Mouse (Mus musculus): ENCODE results near the gene Stra6l.

Stra6l gene

DNA sequence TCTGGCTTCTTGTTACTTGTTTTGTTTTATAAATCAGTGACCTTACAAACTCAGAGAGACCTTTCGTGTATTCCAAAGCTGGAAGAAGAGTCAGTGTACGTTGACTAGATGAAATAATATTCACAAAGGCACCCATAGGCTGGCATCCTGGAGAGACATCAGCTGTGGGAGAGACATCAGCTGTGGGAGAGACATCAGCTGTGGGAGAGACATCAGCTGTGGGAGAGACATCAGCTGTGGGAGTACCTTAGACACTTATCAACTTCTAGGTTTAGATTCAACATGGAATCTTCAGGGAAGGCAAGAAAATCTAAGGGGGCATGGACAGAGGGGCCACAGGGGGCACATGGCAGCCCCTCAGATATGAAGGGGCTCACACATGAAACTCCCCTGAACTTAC is 2.2 kb upstream of the Stra6l start:
- DNase-seq: no peak

DNA sequence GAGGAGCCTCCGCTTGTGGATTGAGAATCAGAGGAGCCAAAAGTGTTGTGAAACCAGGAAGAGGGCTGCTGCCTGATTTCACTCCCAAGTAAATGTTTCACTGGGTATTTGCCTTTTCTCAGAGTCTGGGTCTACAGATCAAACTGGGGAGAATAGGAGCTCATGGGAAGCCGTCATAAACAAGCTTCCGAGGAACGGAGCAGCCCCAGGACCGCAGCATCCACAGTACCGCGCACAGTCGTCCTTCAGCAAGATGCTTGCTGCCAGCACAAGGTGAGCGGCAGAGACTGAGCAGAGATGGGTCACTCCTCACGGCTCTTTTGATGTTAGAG is 327 bp downstream of the Stra6l start:
- no peak for DNase-seq

DNA sequence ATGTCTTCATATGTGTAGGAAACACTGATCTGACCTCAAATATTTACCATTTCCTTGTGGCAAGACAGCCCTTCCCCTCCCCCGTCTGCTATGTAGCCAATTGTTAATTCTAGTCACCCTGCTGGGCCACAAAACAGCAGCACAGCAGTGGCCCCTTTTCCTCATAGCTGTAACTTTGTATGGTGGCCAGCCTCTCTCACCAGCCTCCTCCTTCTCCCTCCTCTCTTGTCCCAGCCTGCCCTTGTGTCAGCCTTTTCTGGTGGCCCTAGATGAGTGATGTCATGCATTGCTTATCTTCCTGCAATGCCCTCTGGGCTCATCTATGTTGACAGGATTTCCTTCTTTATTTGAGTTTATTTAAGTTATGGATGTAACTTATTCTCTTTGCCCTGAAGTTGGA is 955 bp downstream of the Stra6l start:
- no peak for DNase-seq

DNA sequence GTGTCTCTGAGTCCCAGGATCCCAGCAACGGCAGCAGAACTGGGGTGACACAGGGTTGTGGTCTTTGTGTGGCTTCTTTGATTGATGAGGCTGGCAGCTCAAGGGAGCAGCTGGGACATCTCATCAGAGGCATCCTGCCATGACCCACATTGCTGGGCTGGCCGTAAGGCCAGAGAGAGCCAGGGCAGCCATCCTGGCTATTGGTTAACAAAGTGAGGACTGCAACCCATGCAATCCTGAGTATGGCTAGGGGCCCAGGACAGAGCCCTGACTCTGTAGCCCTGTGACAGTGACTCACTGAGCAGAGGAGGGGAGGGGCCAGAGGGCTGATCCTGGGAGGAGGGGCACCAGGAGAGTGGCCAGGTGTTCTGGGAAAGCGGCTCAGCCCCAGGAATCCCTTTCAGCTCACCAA is 3.2 kb downstream of the Stra6l start:
- DNase-seq: peak; percentile 41

DNA sequence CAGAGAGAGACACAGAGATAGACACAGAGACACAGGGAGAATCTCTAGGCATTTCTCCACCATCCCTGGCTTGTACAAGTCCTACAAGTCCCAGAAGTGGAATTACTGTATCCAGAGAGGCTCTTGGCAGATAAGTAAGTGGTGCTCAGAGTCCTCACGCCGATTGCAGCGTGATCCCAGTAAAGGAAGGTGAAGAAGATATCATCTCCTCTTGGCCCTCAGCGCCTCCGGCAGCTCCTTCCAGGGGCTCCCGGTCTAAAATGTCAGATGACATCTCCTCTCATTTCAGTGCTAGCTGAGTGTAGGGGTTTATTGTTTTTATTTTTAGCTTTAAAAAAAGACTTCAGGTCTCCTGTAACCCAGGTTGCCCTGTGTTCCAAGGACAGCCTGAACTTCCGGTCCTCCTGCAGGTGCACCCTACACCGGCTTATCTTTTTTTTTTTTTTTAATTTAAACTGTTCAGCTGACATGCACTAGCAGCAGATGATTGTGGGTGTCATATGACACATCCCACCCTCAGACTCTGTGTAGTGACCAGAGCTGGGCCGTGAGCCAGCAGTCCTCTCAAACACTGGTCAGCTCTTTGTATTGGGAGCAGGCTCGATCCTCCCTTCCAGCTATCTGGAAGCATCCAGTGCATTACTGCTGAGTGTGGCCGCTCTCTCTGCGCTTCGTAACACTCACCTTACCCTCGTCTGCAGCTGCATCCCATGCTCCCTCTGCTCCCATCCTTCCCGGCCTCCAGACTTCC is 5.2 kb downstream of the Stra6l start:
- DNase-seq: no peak

DNA sequence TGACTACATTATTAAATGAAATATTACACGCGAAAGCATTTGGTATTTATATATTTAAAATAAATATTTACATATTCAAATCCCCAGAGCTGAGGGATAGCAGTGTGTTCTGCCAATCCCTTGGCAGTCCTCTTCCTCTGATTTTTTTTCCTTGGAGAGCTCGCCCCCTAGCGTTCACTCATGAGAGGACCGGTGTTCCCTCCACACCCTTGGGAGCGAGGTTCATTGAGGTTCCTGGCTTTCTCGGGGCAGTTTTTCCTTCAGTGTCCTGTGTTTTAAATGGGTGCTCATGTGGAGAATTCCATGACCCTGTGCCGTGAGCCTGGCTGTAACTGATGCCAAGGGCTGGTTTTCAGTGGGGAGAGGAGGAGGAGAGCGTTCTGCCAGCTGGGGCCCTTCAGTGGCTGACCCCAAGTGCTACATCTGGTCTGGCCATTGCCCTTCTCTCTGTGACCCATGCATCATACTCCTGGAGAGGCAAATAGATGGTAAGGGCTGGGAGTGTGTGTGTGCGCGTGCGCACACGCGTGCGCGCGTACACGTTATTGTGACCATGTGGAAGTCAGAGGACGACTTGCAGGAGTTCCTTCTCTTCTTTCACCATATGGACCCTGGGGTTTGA is 7.5 kb downstream of the Stra6l start:
- peak; percentile 59 for DNase-seq

DNA sequence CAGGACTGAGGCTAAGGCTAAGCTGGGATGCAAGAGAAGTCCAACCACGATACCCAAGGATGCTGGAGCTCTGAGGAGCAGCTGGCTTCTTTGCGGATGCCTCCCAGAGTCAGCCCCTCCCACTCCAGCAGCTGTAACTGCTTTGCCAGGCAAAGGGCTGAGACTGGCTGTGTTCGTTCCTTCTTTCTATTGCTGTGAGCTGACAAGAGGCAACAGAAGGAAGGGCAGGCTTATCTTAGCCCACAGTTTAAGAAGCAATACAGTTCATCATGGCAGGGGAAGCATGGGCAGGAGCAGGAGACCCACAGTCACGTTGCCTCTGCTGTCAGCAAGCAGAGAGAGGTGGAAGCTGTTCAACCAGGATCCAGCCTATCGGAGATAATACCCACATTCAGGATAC is 12.7 kb downstream of the Stra6l start:
- DNase-seq: no peak

DNA sequence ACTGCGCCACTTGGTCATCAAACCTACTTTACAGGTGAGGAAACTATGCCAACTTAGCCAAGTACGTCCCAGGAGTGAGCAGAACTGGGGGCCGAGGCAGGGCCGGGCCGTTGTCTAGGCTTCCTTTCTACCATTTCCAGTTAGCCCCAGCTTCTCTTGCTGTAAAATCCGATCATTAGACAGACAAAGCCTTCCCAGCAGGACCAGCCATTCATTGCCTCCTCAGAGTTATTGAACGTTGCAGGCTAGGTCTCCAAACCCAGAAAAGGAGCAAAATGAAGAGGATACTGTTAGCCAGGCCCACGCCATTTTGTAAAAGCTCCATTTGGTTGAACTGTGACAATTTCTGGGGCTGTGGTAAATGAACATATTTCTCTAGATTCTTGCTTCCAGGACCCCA is 19.0 kb downstream of the Stra6l start:
- no peak for DNase-seq

DNA sequence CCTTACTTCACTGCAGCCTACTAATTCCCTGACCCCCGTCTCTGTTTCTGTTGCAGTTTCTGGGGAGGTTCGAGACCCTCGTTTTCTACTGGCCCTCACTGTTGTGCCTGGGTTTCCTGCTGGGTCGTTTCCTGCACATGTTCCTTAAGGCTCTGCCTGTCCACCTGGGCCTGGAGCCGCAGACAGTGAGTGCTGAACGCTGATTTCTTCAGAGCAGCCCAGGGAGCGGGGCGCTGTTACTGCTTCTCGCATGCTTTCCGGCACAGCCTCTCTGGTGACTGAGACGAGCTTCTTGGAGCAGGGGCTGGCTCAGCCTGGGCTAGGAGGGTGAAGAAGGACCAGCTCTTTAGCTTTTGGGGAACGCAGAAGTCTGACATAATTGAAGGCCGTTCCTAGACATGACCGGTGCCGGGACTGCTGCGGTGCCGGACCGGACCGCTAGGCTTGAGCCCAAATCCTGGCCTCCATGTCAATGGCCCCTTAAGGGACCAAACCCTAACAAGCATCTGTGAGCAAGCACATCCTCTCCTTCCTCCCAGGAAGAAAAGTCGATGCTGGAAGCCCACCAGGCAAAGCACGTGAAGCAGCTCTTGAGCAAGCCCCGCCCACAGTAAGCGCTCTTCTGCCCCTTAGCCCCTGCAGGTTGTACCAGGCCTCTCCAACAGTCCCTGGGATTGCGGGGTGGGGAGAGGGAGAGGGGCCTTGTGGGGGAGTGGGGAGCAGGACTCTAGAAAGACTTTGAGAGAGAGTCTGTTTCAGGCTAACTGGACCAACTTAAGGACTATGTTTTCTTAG is 20.8 kb downstream of the Stra6l start:
- no peak for DNase-seq

DNA sequence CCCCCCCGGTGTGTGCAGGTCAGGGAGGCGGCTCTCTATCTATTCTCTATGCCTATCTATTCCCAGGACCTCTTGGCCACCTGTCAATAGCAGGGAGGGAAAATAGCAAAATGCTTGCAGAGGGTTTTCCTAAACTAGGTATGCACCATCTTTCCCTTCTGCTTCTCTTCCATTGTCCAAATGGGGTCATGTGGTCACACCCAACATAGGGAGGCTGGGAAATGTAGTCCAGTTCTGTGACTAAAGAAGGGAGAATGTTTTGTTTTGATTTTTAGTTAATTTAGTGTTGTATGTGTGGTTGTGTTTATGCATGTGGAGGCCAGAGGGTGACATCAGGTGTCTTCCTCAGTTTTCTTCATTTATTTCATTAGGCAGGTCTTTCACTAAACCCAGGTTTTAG is 23.7 kb downstream of the Stra6l start:
- no peak for DNase-seq

DNA sequence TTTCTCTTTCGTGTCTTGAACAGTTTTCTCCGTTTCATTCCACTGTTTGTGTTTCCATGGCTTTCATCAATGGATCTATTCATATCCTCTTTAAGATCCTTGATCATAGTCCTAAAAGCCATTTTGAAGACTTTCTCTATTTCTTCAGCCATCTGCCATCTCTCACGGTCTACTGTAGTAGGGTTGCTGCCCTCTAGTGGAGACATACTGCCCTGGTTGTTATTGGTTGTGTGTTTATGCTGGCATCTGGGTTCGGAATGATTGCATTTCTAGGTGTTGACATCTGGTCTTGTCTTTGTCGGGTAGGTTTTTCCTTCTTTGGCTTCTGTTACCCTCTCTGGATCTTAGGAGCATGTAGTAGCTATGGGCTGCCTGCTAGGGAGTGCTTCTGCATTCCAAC is 30.5 kb downstream of the Stra6l start:
- peak; percentile 19 for DNase-seq

DNA sequence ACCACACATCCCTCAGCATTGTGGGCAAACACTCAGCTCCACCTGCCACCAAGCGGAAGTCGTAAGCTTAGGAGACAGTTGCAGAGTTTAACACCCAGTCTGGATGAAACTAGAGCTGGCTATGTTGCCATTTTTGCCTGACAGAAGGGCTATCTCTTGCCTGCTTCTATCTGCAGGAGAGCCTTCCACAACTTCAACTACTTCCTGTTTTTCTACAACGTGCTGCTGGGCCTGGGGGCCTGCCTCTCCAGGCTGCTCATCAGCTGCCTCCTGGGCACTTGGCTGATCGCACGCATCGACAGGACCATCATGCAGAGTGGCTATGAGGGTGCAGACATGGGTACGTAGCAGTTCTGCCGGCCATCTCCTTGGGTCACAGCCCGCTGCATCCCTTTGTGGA is 34.1 kb downstream of the Stra6l start:
- no peak for DNase-seq

DNA sequence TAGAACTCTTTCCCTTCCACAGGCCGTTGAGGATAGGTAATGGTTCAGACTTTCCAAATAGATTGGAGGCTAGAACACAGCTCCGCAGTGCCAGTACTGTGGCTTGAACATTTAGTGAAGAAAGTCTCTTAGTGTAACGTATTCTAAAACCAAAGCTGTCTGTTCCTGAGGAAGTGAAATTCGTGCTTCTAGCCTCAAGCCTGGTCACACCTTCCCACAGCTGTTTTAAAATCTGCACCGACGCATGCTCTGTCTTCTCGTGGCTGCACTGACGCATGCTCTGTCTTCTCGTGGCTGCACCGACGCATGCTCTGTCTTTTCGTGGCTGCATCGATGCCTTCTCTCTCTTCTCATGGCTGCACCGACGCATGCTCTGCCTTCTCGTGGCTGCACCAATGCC is 34.8 kb downstream of the Stra6l start:
- no peak for DNase-seq

DNA sequence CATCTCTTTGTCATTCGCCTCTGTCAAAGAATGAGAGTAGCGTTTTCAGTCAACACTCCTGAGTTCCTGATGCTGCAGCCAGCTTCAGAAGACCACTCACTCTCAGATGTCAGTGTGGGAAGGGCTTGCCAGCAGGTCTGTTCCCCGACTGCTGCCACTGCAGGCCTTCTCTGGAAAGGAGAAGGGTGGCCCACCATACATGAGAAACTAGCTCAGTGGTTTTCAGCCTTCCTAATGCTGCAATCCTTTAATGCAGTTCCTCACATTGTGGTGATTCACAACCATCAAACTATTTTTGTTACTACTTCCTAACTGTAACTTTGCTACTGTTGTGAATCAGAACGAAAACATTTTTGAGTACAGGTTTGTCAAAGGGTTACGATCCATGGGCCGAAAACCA is 41.0 kb downstream of the Stra6l start:
- DNase-seq: no peak

DNA sequence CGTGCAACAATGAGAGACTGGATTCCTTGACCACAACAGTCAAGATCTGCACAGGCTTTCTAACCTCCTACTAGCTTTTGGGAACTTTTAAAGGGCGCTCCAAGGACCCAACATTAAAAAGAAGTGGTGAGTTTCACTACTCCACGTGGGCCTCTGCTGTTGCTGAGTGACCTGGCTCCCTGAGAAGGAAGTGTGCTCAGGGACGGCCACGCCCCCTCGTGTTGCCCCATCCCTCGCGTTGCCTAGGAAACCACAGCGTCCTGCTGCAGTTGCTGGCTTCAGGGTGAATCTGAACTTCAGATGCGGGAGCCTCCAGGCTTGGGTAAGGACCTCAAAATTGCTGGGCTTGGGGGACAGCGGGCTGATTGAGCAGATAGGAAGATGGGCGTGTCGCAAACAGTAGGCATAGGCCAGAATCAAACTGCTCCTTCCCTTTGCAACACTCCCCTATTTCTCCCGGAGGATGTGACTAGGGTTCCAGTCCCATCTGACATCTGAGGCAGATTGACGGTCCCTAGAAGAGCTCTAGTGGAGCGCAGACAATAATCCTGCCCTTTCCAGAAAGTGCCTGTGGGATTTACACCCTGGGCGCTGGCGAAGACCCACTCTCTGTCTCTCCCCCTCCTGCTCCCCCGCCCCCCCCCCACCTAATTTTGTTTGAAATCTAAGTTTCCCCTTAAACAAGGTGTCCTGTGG is 41.8 kb downstream of the Stra6l start, which contains the start of gene Ccdc180:
Gene Ccdc180 (plus strand): TSS at position 238 of the 696 bp plus-strand sequence.
- peak; percentile 77 for DNase-seq

DNA sequence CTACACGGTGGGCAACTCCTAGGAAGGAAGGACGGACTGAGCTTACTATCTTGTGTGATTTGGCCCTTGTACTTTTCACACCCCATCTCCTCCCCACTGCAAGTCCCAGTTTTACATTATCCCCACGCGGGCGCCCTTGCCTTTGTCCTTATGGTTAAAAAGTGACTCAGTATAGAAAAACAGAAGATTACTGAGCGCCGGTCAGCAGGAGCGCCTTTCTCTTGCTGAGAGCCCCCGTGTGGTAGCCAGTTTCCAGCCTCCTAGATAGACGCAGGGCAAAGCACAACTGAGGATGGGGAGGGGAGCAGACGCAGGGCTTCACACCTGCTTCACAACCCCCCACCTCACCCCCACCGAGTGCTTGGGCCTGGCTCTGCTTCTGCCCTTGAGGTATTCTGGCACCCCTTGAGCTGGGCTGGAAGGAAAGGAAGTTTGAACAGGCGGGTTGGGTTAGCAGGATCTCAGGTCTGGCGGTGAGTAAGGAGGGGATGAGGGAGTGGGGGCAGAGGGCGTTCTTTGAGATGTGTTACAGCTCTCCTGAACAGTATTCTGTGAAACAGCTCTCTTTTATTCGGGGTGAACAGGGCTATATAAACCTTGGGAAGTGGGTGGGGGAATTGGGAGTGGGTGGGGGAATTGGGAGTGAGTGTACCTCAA is 48.1 kb downstream of the Stra6l start:
- no peak for DNase-seq

DNA sequence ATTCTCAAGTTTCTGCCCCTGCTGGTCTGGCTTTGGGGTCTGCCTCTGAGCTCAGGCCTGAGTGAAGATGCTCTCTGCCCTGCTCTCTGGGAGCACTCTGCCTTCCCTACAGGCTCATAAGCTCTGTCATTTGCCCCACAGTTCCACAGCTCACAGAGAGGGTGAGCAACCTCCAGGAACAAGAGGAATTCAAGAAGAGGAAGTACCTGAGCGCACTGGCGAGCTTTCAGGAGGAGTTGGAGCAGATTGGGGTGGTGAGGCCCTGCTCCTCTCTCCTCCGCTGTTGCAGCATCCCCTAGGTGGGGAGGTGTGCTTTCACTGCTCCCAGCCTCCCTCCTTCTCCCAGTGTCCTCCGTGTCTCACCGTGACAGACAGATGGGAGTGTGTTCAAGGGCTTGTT is 49.9 kb downstream of the Stra6l start:
- no peak for DNase-seq

DNA sequence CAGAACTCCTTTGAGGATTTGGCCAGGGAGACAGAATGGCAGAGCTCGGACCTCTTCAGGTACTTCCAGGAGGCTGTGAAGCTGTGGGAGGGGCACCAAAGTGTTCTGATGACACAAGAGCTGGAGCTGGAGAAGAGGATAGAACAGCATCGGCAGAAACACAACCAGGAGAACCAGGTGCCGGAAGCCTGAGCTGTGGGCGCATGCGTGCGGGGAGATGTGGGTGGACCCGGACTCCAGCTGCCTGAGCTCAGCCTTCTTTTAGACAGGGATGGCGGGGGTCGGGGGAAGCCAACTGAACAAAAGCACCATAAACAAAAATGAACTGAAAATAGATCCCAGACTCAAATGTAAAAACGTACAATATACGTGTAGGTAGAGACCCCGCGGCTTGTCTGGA is 60.8 kb downstream of the Stra6l start:
- no peak for DNase-seq

DNA sequence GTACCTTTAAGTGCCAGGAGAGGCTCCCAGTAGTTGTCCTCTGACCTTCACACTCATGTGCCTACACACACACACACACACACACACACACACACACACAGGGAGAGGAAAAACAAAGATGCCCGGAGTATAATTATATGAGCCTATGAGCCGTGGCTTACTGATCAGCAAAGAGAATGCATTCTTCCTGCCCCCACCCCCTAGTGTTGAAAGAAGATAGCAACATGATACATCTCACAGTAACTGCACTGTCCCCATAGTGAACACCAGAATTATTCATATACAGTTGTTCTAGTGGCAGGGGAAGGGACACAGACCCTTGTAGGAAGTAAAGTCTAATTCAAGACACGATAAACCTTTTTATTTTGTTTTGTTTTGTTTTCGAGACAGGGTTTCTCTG is 61.5 kb downstream of the Stra6l start:
- DNase-seq: no peak

DNA sequence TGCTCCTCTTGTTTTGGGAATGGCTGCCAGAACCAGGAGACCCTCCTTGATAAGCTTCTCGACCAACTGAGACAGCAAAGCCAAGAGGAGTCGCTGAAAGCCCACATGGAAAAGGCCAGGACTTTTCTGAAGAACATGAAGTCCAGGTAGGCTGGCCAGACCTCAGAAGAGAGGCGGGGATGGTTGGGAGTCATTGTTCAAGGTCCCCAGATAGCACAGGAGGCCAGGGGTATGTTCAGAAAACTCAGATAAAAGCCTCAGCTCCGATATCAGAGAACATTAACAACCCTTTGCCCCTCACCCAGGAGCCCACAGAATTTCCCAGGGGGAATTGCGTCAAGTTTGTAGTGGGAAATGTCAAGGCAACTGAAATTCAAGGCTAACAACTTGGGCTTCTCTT is 62.8 kb downstream of the Stra6l start:
- no peak for DNase-seq

DNA sequence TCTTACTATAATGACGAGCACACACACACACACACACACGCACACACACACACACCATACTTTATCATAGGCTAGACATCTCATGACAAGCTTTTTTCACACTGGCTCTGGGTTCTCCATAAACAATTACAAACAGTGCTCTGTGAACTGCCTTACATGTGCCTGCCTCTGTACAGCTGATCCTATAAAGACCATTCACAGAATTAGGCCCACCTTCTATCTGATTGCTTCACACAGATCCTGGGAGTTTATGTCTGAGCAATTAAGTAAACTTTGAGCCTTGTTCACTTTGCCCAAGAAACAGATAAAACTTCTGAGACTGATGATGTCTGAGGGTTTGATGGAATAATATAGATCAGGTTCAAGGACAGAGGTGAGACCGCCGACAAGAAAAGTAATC is 63.4 kb downstream of the Stra6l start:
- no peak for DNase-seq

DNA sequence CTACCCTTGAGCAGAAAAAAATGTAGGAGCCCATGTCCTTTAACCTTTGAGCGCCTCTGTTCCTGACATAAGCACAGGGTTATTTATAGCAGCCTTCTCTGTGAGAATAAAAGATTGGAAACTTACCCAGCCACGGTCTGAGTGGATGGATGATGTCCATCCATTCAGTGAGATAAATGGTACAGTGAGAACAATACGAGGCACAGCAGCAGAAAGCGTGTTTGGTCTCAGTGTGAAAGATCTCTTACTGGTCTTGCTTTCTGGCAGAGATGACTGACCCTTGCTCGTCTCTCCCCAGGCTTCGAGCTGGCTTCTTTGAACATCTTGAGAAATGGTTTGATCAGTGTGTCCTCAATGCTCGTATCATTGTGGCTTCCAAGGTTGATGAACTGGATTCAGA is 68.6 kb downstream of the Stra6l start:
- no peak for DNase-seq

All from liver (tissue).